Mouse (Mus musculus): ENCODE measurements around the gene Tmem88b.

GRCm38 (mm10) chr4:155777816-155778215 is 7.9 kb downstream of the Tmem88b start:
- TF ChIP-seq EP300 (IDR thresholded peaks at IDR 0.05; ENCODE audit: insufficient read depth, low read depth, low read length) (no peak), CTCF (IDR thresholded peaks at IDR 0.05) (no peak)
